Mouse (Mus musculus): ENCODE results near the gene Dusp1. TPM values are rescaled to one million over a fixed set of nuclear protein-coding genes. Genes with fewer than 3 reads are reported as not detected.

The Dusp1 gene
- polyA plus RNA-seq, 1 experiment from 2014 or later = 21.7 TPM

Small RNA genes within 50 kb of the gene (microRNA-seq; reads per million reads assigned to microRNA genes)
- gene Gm22420 = not detected

Other genes with a start within 250 kb of the Dusp1 start
- gene Neurl1b, start 147.3 kb downstream of the Dusp1 start, polyA plus RNA-seq (2016; fragmentation: Nextera tagmentation; extraction: Ambion mirVana) = 0.16 and 0.19 TPM in 2 replicates
- gene Ergic1, start 639 bp downstream of the Dusp1 start, polyA plus RNA-seq (2016; fragmentation: Nextera tagmentation; extraction: Ambion mirVana) = 104 and 113 TPM in 2 replicates
- 117 and 122 TPM in 2 replicates for gene Atp6v0e, start 101.1 kb upstream of the Dusp1 start, polyA plus RNA-seq (2016; fragmentation: Nextera tagmentation; extraction: Ambion mirVana)
- 3.5 and 3.8 TPM in 2 replicates for gene Crebrf, start 153.5 kb upstream of the Dusp1 start, polyA plus RNA-seq (2016; fragmentation: Nextera tagmentation; extraction: Ambion mirVana)
- 46.4 and 48.9 TPM in 2 replicates for gene Bnip1, start 218.9 kb upstream of the Dusp1 start, polyA plus RNA-seq (2016; fragmentation: Nextera tagmentation; extraction: Ambion mirVana)